Mouse (Mus musculus) limb, embryonic 13.5 days (tissue): ENCODE measurements around the gene Cdkal1. TPM values are rescaled to one million over a fixed set of nuclear protein-coding genes. Genes with fewer than 3 reads are reported as not detected.

Experiments
- ATAC-seq: fragments of 200-750 bp; cut with Nextera tagmentation; 2 replicates; pipeline ENCODE4 v1.8.0; 2017; ENCODE audit warnings: low read depth, moderate number of reproducible peaks, moderate TSS enrichment; ENCODE audit not compliant: low FRiP score
- H3K27ac ChIP-seq: fragments of 300-500 bp; sonication (generic); 2 replicates; pipeline ENCODE4 v1.5.1; 2015; ENCODE audit warnings: inconsistent platforms, mild to moderate bottlenecking, moderate library complexity
- H3K27me3 ChIP-seq: fragments of 300-500 bp; sonication (generic); 2 replicates; pipeline ENCODE4 v1.6.1; 2015; ENCODE audit warnings: mild to moderate bottlenecking, inconsistent platforms
- H3K36me3 ChIP-seq: fragments of 300-500 bp; sonication (generic); 2 replicates; pipeline ENCODE4 v1.6.1; 2015; ENCODE audit warnings: inconsistent platforms, mild to moderate bottlenecking, moderate library complexity
- H3K4me1 ChIP-seq: fragments of 300-500 bp; sonication (generic); 2 replicates; pipeline ENCODE4 v1.6.1; 2015; ENCODE audit warnings: inconsistent platforms
- H3K4me2 ChIP-seq: fragments of 300-500 bp; sonication (generic); replicated peaks from 2 replicates; pipeline ENCODE4 v1.6.1; 2015; ENCODE audit warnings: inconsistent platforms, mild to moderate bottlenecking, moderate library complexity
- H3K4me3 ChIP-seq: fragments of 300-500 bp; sonication (generic); 2 replicates; pipeline ENCODE4 v1.5.1; 2015; ENCODE audit warnings: moderate library complexity, mild to moderate bottlenecking, inconsistent platforms
- H3K9ac ChIP-seq: fragments of 300-500 bp; sonication (generic); 2 replicates; pipeline ENCODE4 v1.6.1; 2015; ENCODE audit warnings: mild to moderate bottlenecking, inconsistent platforms
- H3K9me3 ChIP-seq: fragments of 300-500 bp; sonication (generic); 2 replicates; pipeline ENCODE4 v1.6.1; 2016; ENCODE audit warnings: inconsistent platforms
- WGBS: fragments of 180-500 bp; shearing (Covaris S2); methylation state at CpG from one replicate; pipeline ENCODE4 v1.1.7; 2015; 5-methylcytosine and 5-hydroxymethylcytosine counted together
- polyA plus RNA-seq: library from polyadenylated mRNA; unstranded; fragments of >200 nt; fragmentation: Nextera tagmentation; extraction: Ambion mirVana; gene quantifications from 2 replicates; pipeline ENCODE4 v1.2.1, GENCODE M21; 2015

Gene Cdkal1
- polyA plus RNA-seq, 1 experiment from 2014 or later, result 37.9 TPM

DNA sequence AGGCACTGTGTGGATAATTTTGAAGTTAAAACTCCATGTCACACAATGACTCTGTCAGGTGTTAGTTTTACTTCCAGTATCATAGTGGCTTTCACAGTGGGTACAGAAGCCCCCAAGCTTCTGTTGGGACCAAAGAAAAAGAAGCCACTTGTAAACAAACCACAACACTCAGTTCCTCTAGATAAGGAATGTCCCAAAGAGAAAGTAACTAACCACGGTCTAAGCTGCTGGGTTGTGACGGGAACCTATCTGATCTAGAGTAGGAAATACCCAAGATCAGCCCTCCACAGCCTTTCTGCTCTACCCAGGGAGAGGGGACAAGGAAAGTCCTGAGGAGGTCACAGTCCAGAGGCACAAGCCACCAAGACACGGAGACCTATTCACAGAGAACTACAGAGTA is 99.4 kb downstream of the Cdkal1 start:
- no peaks in the 10 kb centered on the region for H3K9me3 ChIP-seq
- no peak overlapping the region for H3K9ac ChIP-seq
- H3K4me3 ChIP-seq, result no peak overlapping the region
- H3K27me3 ChIP-seq, result no peaks in the 10 kb centered on the region
- H3K36me3 ChIP-seq, result no peaks in the 10 kb centered on the region
- H3K4me2 ChIP-seq, result no peak overlapping the region
- no peak overlapping the region for H3K27ac ChIP-seq
- H3K4me1 ChIP-seq, result peaks cover 22% of the 10 kb centered on the region
- WGBS, result 91% methylated on average over 3 of the region's 3 CpGs
- no peak for ATAC-seq

DNA sequence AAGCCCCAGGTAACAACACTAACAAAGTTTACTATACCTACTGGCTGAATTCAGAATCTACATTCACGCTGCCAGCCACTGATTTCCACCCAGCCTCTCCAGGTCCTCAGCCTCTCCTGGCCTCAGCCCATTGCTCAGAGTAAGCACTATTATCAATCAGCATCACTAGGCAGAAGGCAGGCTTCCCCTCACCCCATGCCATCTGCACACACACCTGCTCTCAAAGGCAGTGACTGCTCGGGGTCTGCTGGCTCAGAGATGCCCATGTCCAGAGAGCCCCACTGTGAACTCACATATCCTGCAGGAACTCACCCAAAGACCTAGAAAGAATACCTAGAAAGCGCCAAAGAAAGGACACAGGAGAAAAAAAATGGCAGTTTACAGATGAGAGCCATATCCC is 102.2 kb downstream of the Cdkal1 start:
- Histone ChIP-seq H3K9me3 (no peaks in the 10 kb centered on the region), H3K4me3 (no peak overlapping the region), H3K9ac (no peak overlapping the region), H3K4me1 (0 out of 2 replicates have a peak, but pooled peaks cover 3% of the 10 kb centered on the region), H3K36me3 (no peaks in the 10 kb centered on the region), H3K27ac (no peak overlapping the region), H3K4me2 (no peak overlapping the region), H3K27me3 (no peaks in the 10 kb centered on the region)
- WGBS, result 87% methylated on average over 3 of the region's 3 CpGs
- no peak for ATAC-seq

DNA sequence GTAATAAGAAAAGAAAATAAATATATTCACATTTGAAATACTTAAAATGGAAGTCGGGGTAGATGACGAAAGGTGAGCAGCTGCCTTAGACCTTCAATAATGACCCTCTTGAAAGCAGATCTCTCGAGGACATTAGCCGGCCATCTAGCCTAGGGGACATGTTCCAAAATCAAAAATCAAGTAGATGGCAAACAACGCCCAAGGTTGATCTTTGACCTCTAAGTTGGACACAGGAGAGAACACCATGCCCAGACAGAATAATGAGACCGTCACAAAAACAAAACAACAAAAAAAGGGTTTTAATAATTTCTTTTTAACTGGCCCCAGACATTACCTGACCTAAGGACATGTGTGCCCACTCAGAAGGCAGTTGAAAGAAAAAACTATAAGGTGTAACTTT is 103.4 kb downstream of the Cdkal1 start:
- Histone ChIP-seq H3K27ac (no peak overlapping the region), H3K4me1 (peaks cover 6% of the 10 kb centered on the region), H3K9me3 (no peaks in the 10 kb centered on the region), H3K36me3 (no peaks in the 10 kb centered on the region), H3K4me2 (no peak overlapping the region), H3K9ac (no peak overlapping the region), H3K4me3 (no peak overlapping the region), H3K27me3 (no peaks in the 10 kb centered on the region)
- 86% methylated on average over 6 of the region's 6 CpGs for WGBS
- no peak for ATAC-seq

DNA sequence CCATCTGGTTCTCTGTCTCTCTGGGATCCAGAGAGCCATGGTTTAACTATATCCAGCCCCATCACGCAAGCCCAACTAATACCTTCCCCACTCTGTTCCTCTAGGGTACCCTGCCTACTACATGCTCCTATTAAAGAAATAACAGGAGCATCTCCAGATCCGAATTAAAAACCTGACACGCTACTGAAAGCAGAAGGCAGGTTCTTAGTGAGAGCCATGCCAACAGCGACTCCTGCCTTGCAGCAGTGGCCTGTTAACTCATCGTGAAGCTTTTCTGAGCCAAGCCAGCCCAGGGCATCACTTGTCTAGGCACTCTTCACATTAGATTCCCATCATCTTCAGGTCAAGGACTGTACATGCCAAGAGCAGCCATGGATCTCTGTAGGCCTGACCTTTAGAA is 104.3 kb downstream of the Cdkal1 start:
- H3K4me2 ChIP-seq, result no peak overlapping the region
- H3K4me3 ChIP-seq, result no peak overlapping the region
- H3K4me1 ChIP-seq, result peaks cover 12% of the 10 kb centered on the region
- no peak overlapping the region for H3K27ac ChIP-seq
- H3K9ac ChIP-seq, result no peak overlapping the region
- no peaks in the 10 kb centered on the region for H3K27me3 ChIP-seq
- no peaks in the 10 kb centered on the region for H3K9me3 ChIP-seq
- H3K36me3 ChIP-seq, result no peaks in the 10 kb centered on the region
- no peak for ATAC-seq
- WGBS, result 91% methylated on average over 5 of the region's 5 CpGs

DNA sequence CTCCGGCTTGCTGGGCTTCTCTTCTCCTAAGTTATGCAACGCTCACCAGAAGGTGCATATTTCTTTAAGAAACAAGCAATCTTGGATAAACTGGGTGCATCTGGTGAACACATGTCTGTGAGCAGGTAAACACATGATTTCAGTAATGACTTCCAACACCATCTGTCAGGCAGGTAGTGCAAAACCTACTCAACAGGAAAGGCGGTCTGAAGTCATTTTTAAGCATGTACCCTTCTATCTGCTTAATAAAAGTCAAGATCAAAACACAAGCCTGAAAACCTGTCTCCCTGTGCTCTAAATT is 108.2 kb downstream of the Cdkal1 start:
- ATAC-seq, result no peak
- Histone ChIP-seq H3K4me3 (no peak overlapping the region), H3K4me2 (no peak overlapping the region), H3K9me3 (no peaks in the 10 kb centered on the region), H3K27me3 (no peaks in the 10 kb centered on the region), H3K36me3 (no peaks in the 10 kb centered on the region), H3K27ac (0 out of 2 replicates have a peak overlapping the region, but pooled peaks have one; percentile 44), H3K4me1 (peaks cover 23% of the 10 kb centered on the region), H3K9ac (no peak overlapping the region)
- whole genome bisulfite sequencing, result 31% methylated on average over 3 of the region's 3 CpGs

DNA sequence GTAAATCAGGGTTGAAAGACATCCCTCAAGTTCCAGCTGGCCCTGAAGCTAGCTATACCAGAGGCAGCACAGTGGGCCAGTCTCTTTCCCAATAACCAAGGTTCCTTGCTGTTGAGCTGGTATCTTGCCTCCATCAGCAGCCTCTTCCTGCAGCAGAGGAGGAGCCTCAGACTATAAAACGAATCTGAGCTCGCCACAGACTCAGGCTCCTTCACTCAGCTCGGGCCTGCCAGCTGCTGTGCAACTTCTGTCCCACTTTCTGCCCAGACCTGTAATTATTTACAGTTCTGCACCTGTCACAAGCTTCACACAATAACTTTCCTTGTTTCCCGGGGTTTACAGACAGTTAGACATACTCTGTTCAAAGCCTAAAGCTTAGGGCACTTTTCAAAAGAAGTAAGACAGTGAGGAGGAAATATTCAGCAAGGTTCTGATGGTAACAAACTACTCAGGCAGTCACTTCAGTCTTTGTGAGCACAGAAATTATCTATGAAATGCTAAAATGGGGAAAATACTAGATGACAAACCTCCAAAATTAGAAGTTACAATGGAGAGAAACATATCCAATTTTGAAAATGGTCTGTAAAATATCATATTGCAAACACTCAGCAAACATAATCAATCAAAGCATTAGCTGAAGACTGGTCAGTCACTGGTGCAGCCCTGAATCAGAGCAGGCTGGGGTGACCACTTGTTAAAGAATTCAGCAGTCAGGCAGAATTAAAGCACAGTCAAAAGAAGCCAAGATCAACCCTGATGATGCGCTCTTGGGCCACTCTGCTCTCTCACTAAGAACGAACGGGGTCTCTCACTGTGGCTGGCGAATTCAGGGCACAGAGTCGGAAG is 108.8 kb downstream of the Cdkal1 start:
- Histone ChIP-seq H3K4me2 (no peak overlapping the region), H3K9me3 (no peaks in the 10 kb centered on the region), H3K36me3 (no peaks in the 10 kb centered on the region), H3K9ac (no peak overlapping the region), H3K4me3 (no peak overlapping the region), H3K27ac (peak overlapping the region; percentile 44; the same call in 1 of the 2 replicates), H3K27me3 (no peaks in the 10 kb centered on the region), H3K4me1 (peaks cover 23% of the 10 kb centered on the region)
- 35% methylated on average over 9 of the region's 9 CpGs for WGBS
- ATAC-seq, result peak; percentile 28; the same call in 1 of the 2 replicates

- Histone ChIP-seq H3K27me3 (no peaks in the 10 kb centered on the region), H3K9me3 (no peaks in the 10 kb centered on the region), H3K9ac (no peak overlapping the region), H3K4me2 (no peak overlapping the region), H3K4me1 (peaks cover 23% of the 10 kb centered on the region), H3K27ac (peak overlapping the region; percentile 49; the same call in 1 of the 2 replicates), H3K36me3 (no peaks in the 10 kb centered on the region), H3K4me3 (no peak overlapping the region)
- ATAC-seq, result peak; percentile 29; the same call in 1 of the 2 replicates
- WGBS, result 22% methylated on average over 2 of the region's 2 CpGs
Observed at GRCm38 (mm10) chr13:29745073-29745472, 110.4 kb downstream of the Cdkal1 start.

GRCm38 (mm10) chr13:29744188-29744587 is 111.3 kb downstream of the Cdkal1 start:
- no peaks in the 10 kb centered on the region for H3K9me3 ChIP-seq
- no peaks in the 10 kb centered on the region for H3K27me3 ChIP-seq
- H3K4me2 ChIP-seq, result no peak overlapping the region
- no peak overlapping the region for H3K9ac ChIP-seq
- no peak for ATAC-seq
- H3K27ac ChIP-seq, result no peak overlapping the region
- no peak overlapping the region for H3K4me3 ChIP-seq
- WGBS, result 82% methylated on average over 3 of the region's 3 CpGs
- no peaks in the 10 kb centered on the region for H3K36me3 ChIP-seq
- peaks cover 23% of the 10 kb centered on the region for H3K4me1 ChIP-seq

DNA sequence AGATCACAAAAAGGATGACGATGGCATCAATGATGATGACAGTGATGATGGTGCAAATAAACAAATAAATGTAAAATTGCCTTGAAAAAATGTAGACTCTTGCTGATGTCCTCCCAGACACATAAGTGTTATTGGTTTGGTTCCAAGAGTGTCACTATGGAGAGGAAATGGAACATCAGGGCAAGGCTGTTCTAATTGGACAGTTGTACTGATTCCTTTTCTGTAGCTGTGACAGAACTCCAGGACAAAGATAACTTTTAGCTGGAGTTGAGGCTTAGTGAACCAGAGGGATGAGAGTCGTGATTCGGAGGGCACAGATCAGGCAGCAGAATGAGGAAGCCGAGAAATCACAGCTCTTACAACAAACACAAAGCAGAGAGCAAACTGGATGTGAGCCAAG is 111.7 kb downstream of the Cdkal1 start:
- Histone ChIP-seq H3K27me3 (no peaks in the 10 kb centered on the region), H3K4me2 (no peak overlapping the region), H3K4me3 (no peak overlapping the region), H3K4me1 (peaks cover 23% of the 10 kb centered on the region), H3K27ac (no peak overlapping the region), H3K9me3 (no peaks in the 10 kb centered on the region), H3K36me3 (no peaks in the 10 kb centered on the region), H3K9ac (no peak overlapping the region)
- no peak for ATAC-seq
- WGBS, result 78% methylated on average over 4 of the region's 4 CpGs

DNA sequence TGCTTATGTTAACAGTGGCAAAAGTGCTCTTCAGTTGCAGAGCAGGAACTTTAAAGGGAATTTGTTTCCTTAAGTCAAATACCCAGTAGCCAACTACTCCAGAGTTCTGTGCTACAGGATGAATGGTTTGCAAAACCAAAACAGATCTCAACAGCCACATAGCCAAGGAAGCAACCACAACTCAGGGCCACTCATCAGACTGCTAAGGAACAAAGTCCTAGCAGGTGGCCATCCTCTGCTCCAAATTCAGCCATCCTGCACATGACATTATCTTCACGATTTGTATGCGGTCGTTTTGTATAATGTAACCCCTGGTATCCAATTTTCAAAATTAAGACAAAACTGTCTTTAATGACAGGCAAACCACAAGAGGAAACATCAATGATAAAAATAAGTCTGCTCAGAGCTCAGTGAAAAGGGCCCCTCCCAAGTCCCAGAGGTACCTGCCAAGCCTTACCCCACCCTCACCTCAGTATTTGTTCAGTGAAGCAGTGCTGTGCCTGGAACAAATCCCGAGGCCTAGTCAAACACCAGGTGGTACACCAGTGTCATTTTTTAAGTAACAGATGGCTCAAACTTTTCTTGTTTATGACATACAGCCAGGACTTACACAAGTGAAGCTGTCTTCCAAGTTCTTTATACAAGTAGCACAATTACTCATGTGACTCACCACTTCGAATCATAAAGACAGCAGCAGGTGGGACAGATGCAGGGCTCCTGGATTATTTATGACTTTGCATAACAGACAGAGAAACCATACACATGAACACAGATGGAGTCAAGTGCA is 117.6 kb downstream of the Cdkal1 start:
- no peak overlapping the region for H3K9ac ChIP-seq
- peaks cover 8% of the 10 kb centered on the region; the same call in 1 of the 2 replicates for H3K4me1 ChIP-seq
- peak; percentile 73; the same call in 1 of the 2 replicates for ATAC-seq
- H3K9me3 ChIP-seq, result no peaks in the 10 kb centered on the region; the same call in 1 of the 2 replicates
- H3K4me2 ChIP-seq, result no peak overlapping the region
- WGBS, result 72% methylated on average over 5 of the region's 5 CpGs
- H3K27me3 ChIP-seq, result no peaks in the 10 kb centered on the region
- H3K4me3 ChIP-seq, result no peak overlapping the region
- no peak overlapping the region for H3K27ac ChIP-seq
- H3K36me3 ChIP-seq, result no peaks in the 10 kb centered on the region

- Histone ChIP-seq H3K27ac (no peak overlapping the region), H3K9ac (no peak overlapping the region), H3K27me3 (no peaks in the 10 kb centered on the region), H3K36me3 (no peaks in the 10 kb centered on the region), H3K4me1 (peaks cover 8% of the 10 kb centered on the region; the same call in 1 of the 2 replicates), H3K4me3 (no peak overlapping the region), H3K9me3 (no peaks in the 10 kb centered on the region; the same call in 1 of the 2 replicates), H3K4me2 (no peak overlapping the region)
- no peak for ATAC-seq
Observed at GRCm38 (mm10) chr13:29734496-29734895, 121.0 kb downstream of the Cdkal1 start.

DNA sequence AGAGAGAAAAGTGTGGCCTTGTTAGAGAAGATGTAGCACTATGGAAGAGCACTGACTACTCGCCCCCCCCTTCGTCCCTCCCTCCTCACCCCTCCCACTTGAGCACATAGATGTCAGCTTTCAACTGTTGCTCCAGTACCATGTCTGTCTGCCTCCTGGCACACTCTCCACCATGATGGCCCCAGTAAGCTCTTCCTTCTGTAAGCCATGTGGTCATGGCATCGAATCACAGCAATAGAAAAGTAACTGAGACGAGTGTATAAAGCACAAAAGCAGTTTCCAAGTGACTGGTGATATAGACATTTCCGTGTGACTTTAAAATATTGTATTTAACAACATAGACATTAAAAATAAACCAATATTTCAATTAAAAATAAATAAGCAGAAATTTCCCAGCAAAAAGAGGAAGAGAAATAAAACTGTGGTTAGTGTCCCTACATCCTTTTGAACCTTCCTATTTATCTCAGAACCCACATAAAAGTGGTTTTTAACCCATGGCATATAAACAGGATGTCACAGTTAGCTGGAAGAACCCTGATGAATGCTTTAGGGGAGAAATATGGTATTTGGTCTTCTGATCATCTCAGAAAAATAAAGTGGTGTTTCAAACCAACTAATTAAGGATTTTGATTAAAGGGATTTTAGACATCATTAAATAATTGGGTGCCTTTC is 129.2 kb downstream of the Cdkal1 start:
- WGBS, result 84% methylated on average over 5 of the region's 5 CpGs

More for the DNA sequence above, 129.2 kb downstream of the Cdkal1 start:
- no peak for ATAC-seq
- Histone ChIP-seq H3K27ac (no peak overlapping the region), H3K4me2 (no peak overlapping the region), H3K9ac (no peak overlapping the region), H3K4me1 (0 out of 2 replicates have a peak, but pooled peaks cover 3% of the 10 kb centered on the region), H3K36me3 (no peaks in the 10 kb centered on the region), H3K27me3 (no peaks in the 10 kb centered on the region), H3K9me3 (no peaks in the 10 kb centered on the region), H3K4me3 (no peak overlapping the region)
